Mouse (Mus musculus): ENCODE measurements around the gene Tmem132c.

GRCm38 (mm10) chr5:127396889-127397288 lies 155.3 kb downstream of the Tmem132c start:
- TF ChIP-seq EP300 (IDR thresholded peaks at IDR 0.05; ENCODE audit: low read depth), result no peak
- TF ChIP-seq CTCF (IDR thresholded peaks at IDR 0.05; ENCODE audit: low read depth), result no peak

Measured in liver, embryonic 14.5 days (tissue).